Mouse (Mus musculus) heart, postnatal 36 days (tissue): ENCODE measurements around the gene Grpr. TPM values are rescaled to one million over a fixed set of nuclear protein-coding genes. Genes with fewer than 3 reads are reported as not detected.

ENCODE experiments used
- DNase-seq, 2 experiments: peaks; one replicate each; pipeline ENCODE4 v3.0.0; 2021 to 2022
- intact Hi-C: fragments of 180-260 bp; cut with DNase I; formaldehyde crosslinking; loops from one replicate; pipeline ENCODE4 v1.15.1; 2025
- total RNA-seq, 2 experiments: library from RNA; stranded (reverse); gene quantifications; 2 replicates each; pipeline ENCODE4 v1.2.3; 2021

Gene Grpr
- not detected for total RNA-seq

- peak in 1 of 2 experiments; percentile 5 for DNase-seq
- intact Hi-C loops, result no loop called here
Measured at GRCm38 (mm10) chrX:163549666-163550065, at the start of gene Grpr. Gene Grpr (minus strand): TSS chrX:163549677.

- intact Hi-C loops, result no loop called here
- DNase-seq, result no peak
Measured at GRCm38 (mm10) chrX:163560521-163560920, 11.0 kb upstream of the Grpr start.

GRCm38 (mm10) chrX:163547042-163547441 lies 2.4 kb downstream of the Grpr start:
- DNase-seq, result no peak
- intact Hi-C loops, result no loop called here

- no peak for DNase-seq
- intact Hi-C loops, result no loop called here
Measured at GRCm38 (mm10) chrX:163532836-163533235, 16.6 kb downstream of the Grpr start.

GRCm38 (mm10) chrX:163518963-163519541 lies 30.4 kb downstream of the Grpr start:
- DNase-seq, result no peak
- intact Hi-C loops, result no loop called here

GRCm38 (mm10) chrX:163511766-163512165 lies 37.7 kb downstream of the Grpr start:
- DNase-seq, result no peak
- intact Hi-C loops, result no loop called here

- DNase-seq, result no peak
- intact Hi-C loops, result no loop called here
Measured at GRCm38 (mm10) chrX:163502088-163502487, 47.4 kb downstream of the Grpr start.

Other genes with a start within 250 kb of the Grpr start
- gene Rnf138rt1, start 211.7 kb upstream of the Grpr start, total RNA-seq, result not detected